Mouse (Mus musculus) brain, embryonic 18.5 days (tissue): ENCODE measurements around the gene Bst2.
"Not testable (repeated sequence)": the region's sequence is repeated elsewhere in the genome, so short reads cannot be mapped to it uniquely, and the experiment has no call there.

Experiments
- DNase-seq: peaks from one replicate; pipeline ENCODE4 v3.0.0-alpha.2; 2012; ENCODE audit warnings: low read depth, low spot score

The Bst2 gene

GRCm38 (mm10) chr8:71558958-71559690, 21.9 kb upstream of the Bst2 start:
- DNase-seq, result no peak

GRCm38 (mm10) chr8:71558071-71558957, 21.1 kb upstream of the Bst2 start, which contains the start of gene Tmem221:
Gene Tmem221, minus strand, starts transcription at chr8:71558871.
- no peak for DNase-seq

DNA sequence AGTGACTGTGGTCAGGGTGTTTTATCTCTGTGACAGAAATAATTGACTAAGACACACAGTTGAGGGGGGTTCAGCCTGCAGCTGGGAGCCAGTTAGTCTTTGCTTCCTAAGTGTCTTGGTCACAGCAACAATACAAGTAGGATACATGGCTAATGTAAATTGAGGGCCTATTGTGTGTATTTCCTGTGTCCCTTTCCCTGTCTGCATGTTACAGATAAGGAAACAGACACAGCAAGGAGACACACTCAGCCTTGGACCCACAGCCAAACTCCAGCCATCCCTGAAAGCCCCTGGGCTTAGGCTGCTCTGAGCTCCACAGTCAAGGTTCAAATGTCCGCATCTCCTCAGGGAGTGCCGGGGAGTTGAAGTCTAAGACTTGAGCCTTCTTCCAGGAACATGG, 17.4 kb upstream of the Bst2 start:
- DNase-seq, result no peak

DNA sequence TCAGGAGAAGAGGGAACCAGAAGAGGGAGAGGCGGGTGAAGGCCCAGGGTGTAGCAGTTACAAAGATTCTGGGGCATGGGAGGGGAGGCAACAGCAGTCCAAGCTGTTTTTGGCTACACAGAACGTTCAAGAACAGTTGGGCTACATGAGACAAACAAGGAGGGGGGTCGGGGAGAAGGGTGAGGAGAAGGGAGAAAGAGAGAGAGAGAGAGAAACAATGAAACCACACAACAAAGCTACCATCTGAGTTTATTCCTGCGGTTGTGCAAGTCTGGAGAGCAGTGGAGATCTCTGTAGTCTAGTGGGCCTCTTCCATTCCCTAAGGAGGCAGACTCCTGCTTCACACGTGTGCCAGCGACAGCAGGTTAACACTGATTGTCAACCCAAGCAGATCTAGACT, 16.7 kb upstream of the Bst2 start:
- no peak for DNase-seq

GRCm38 (mm10) chr8:71552770-71553169, 15.5 kb upstream of the Bst2 start:
- DNase-seq, result no peak

DNA sequence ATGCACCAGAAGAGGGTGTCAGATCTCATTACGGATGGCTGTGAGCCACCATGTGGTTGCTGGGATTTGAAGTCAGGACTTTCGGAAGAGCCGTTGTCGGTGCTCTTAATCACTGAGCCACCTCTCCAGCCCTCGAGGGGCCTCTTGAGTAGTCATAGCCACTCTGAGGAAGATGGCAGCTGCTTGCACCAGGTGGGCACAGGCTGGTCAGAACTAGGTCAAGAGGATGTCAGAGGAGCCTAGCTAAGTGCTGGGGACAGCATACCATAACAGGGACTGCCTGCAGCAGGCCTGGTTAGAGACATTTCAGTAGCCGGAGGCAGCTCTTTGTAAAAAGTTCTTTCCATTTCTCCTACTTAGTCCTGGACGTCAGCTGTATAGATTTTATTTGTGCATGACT, 13.5 kb upstream of the Bst2 start:
- no peak for DNase-seq

DNA sequence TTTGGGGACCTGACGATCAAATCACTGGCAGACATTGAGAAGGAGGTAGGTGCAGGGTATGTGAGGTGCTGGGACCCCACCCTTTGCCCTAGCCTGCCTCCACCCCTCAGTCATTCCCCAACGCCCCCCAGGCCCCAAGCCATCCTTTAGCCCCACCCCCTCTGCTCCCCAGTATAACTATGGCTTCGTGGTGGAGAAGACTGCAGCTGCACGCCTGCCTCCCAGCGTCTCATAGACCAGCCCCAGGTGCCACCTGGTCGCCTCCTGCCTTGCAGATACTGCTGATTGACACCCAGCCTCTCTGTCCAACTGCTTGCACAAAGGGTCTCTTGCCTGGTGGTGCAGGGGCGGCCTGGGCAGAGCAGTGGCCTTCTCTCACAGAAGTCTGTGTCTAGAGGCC, 10.3 kb upstream of the Bst2 start:
- DNase-seq, result no peak

GRCm38 (mm10) chr8:71545053-71545452, 7.8 kb upstream of the Bst2 start:
- DNase-seq, result no peak

- DNase-seq, result no peak
Observed at GRCm38 (mm10) chr8:71543755-71544154, 6.5 kb upstream of the Bst2 start.

DNA sequence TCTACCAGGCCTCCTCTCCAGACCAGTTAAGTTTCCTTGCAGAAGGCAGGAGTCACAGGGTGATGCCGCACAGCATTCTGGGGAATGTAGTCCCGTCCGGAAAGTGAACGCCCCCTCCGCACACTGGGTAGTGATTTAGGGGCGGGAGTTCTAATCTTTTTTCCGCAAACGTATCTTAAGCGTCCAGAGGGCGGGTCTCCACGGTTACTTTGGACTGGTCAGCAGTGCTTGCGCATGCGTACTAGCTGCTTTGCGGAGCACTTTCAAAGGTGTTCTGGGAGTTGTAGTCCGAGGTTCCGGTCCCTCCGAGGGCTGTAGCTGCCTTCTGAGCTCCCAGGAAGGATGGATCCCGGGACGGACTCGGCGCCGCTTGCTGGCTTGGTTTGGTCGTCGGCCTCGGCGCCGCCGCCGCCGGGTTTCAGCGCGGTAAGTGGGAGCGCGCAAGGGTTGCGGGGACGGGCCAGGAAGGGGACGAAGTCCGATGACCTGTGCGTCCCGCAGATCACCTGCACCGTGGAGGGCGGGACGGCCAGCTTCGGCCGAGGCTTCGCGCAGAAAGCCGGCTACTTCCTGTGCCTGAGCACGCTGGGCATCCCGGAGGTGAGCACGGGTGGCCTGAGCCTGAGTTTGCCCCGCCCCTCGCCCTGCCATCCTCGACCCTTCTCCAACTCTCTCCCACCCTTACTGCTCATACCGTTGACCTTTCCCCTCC, 5.5 kb upstream of the Bst2 start, which contains the start of gene Mvb12a:
Mvb12a (plus strand) TSS at position 291 of the 712 bp plus-strand sequence.
- peak; percentile 98 for DNase-seq

DNA sequence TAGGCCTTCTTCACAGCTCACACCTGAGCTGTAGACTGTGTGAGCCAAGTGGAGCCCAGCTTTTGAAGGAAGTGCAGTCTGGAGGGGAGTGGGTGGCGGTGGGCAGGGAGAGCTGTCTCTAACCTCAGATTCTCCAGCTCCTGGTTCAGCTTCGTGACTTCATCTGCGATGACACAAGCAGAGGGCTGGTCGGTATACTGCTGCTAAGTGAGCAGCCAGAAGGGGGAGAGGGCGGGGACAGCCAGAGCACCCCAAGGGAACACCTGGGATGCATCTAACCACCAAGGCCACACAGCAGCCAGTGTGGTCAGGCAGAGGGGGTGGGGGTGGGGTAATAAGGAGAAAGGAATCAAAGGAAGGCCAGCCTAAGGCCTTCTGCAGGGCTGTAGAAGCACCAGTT, 1.6 kb downstream of the Bst2 start:
- no peak for DNase-seq

DNA sequence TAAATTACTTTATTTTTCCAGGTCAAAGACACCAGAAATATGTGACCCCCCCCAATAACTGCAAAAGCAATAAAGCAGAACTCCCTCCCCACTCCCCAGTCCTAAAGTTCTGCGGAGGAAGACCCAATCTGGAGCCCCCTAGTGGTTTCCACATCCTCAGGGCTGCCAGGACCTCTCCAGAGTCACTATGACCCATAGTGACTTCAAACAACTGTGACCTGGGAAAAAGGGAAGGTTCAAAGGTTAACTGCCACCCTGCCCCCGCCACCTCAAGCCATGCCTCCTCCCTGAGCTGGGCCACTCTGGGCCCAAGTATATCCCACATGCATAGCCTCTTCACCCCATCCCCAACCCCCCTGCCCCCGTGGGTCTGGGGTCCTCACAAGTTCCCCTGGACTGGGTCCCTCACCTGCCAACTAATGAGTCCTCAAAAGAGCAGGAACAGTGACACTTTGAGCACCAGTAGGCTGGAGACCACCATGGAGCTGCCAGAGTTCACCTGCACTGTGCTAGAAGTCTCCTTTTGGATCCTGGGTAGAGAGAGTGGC, 2.9 kb downstream of the Bst2 start:
- no peak for DNase-seq

DNA sequence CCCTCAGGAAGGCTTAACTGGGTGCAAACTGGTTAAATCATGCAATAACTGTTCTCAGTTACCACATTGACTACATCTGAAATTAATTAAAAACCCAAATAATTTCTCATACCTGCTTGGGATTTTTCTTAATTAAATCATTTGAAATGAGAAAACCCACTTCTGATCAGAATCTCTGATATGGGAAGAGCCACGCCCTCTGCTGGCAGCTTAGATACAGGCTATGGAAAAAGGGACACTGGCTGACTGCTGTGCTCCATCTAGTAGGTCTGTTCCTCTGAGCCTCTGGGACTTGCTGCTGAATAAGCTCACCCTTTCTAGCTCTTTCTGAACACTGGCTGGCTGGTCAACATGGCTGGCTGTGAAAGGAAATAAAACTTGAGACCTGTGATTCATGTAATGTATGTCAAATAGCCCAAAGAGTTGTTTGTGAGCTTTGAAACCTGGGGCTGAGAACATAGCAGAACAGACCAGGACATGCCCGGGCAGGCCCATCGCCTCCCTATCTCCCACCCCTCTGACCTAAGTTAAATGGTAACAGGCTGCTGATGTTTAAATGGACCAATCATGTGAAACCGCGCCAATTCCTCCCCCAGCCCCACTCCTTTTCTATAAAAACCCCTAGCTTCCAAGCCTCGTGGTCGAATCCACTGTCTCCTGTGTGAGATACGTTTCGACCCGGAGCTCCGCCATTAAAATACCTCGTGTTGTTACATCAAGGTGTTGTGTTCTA, 6.4 kb downstream of the Bst2 start:
- DNase-seq, result not testable (repeated sequence)

DNA sequence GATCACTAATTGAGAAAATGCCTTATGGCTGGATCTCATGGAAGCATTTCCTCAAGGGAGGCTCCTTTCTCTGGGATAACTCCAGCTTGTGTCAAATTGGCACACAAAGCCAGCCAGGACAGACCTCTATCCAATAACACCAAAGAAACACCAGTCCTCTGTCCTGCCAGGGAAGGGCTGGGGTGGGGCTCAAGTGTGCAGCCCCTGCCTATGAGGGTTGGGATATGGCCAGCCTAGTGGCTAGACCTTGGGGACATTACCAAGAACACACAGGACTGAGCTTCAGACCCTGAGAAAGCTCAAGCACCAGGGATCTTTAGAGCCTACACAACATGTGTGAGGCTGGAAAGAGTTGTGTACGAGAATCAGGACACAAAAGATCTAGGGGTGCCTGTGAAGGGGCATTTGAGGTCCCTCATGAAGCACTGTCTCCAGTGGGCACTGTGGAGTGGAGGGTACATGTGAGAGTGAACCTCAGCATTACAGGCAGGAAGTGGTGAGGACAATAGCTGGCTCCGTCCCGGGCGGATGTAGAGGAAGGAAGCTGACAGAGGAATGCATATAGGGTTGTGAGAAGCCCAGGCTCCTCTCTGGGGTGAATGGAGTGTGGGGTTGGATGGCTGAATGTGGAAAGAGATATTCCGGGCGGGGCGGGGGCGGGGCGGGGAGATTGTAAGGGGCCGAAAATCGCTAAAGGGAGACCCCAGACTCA, 8.7 kb downstream of the Bst2 start:
- no peak for DNase-seq

GRCm38 (mm10) chr8:71527162-71527870, 9.9 kb downstream of the Bst2 start:
- DNase-seq, result no peak

GRCm38 (mm10) chr8:71526272-71526671, 11.0 kb downstream of the Bst2 start:
- no peak for DNase-seq

DNA sequence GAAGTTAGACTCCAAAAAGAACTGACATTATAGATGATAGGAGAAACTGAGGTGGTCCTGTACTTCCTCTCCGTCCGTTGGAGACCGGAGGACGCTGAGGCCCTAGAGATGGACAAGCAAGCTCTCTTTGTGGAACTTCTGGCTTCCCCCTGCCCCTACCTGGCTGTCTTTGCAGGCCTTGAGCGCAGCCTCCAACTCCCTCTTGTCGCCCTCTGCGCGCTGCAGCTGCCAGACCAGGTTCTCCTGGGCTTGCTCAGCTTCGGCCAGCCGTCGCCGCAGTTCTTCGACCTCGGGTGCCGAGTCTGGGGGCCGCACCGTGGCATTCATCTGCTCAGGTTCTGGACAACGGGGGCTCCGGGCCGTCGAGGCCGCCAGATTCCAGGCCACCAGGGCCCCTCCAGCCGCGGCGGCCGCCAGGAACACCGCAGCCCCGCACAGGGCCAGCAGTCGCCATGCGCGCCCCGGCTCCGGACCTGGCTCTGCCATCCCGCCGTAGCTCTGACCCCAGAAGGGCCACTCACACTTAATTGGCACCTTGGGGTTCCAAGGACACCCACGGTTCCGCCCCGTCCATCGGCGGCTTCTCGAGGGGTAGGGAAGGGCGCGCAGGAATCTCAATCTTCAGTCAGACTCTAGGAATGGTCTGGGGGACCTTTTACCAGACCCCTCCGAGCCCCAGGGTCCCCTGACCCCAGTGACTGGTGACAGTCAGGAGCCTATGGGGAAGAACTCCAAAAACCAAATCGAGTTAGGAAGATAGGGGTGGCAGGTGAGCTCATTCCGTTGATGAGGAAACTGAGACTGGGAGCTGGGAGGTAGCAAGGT, 11.8 kb downstream of the Bst2 start, which contains the start of gene Ccdc194:
Ccdc194 (minus strand) TSS at position 486 of the 825 bp plus-strand sequence.
- no peak for DNase-seq

DNA sequence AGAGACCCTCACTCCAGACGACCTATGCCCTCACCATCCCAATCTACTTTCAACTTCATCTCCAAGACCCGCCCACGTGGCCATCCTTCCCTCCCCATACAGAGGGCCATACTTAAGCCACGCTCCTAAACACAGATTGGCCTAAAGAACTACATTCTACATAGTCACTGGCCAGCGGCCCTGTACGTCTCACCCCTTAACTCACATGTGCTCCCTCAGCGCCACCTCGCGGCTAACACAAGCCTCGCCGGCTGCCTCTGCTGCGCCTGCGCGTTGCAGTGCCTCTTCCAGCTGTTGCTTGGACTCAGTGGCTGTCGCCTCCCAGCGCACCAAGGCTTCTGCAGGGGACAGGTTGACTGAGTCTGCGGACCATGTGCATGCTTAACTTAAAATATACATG, 15.6 kb downstream of the Bst2 start:
- peak; percentile 30 for DNase-seq
